Mouse (Mus musculus) heart, adult 18-20 months (tissue): ENCODE measurements at regions not wholly inside any gene's neighbourhood (a gene's known extent, or its start where the extent isn't known, plus 50 kb on each side); places are given as distances from the start of the nearest gene placed in this dataset.
A peak's percentile ranks its signal among the peaks of the same experiment; 100 is the strongest.
"Not testable (repeated sequence)": the region's sequence is repeated elsewhere in the genome, so short reads cannot be mapped to it uniquely, and the experiment has no call there.

Experiments
- DNase-seq, 2 experiments: peaks; one replicate each; pipeline ENCODE4 v3.0.0; 2021 to 2022; ENCODE audit warnings: mixed read lengths in 1 of 2

GRCm38 (mm10) chr13:18651658-18652057, 65.4 kb upstream of the Vps41 start:
- DNase-seq, result no peak

DNA sequence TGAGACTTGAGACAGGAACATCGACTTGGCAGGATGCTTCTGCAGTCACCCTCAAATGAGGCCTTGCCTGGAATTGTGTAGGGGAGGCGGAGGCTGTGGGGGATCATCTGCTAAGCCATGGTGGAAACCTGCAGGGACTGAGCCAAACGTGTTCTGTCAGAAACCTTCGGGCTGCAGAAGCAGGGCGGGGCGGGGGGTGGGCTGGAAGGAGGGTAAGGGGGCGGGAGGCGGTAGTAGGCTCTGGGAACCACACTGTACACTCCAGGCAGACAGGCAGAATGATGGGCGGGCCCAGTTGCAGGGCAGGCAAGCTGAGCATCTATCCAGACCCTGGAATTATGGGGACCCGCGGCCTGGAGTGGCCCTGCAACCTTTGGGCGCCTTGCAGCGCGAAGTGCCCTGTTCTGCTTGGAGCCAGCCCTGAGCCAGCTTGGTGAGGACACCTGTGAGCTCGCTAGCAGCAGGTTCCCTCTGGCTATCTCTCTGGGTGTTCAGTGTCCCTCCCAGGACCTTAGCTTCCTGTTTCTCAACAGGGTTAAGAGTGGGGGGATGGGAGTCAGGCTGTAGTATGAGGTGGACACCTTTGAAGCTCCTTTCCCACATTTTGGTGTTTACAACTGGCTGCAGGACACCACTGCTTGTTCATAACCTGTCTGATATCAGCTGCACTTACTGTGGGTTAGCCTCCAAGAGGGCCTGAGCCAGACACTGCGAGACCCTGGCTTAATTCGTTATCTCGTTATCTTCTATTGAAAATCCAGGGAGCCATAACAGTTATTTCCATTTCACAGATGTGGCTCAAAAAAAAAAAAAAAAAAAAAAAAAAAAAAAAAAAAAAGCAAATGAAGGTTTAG, 102.1 kb upstream of the Vps41 start:
- DNase-seq, result no peak

DNA sequence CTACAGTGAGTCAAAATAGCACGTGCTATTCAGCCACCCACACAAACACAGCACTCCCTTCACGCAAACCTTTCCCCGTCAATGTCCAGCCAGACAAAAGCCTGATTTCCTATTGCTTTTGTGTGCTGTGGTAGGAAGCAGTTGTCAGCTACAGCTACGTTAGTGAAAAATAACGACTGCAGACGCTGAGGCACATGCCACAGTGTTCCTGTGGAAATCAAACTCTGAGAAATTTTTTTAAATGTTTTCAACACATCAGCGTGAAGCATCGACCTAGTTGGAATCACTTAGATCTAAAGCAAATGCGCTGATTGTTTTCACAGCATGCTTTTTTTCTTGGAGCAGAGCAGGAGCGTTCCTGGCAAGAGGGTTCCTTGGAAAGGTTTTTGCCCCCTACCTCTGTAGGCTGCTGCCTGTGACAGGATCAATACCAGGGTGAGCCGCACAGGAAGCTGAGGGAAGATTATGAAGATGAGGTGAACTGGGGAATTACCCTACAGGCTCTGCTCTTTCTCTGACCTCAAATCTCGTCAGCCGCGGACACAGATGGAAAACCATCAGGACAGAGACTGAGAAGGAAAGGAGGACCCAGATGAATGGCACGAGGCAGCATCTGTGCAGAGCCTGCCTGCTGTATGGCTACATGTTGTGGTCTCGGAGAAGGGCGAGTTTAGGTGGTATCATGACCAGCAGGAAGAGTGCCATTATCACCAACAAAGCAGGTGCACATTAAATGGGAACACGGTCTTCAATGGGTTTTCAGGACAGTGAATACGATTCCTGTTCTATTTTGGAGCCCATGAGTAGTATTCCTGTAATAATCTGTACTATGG, 136.2 kb upstream of the Vps41 start:
- DNase-seq, result no peak

GRCm38 (mm10) chr13:18576016-18576415, 141.1 kb upstream of the Vps41 start:
- DNase-seq, result no peak

DNA sequence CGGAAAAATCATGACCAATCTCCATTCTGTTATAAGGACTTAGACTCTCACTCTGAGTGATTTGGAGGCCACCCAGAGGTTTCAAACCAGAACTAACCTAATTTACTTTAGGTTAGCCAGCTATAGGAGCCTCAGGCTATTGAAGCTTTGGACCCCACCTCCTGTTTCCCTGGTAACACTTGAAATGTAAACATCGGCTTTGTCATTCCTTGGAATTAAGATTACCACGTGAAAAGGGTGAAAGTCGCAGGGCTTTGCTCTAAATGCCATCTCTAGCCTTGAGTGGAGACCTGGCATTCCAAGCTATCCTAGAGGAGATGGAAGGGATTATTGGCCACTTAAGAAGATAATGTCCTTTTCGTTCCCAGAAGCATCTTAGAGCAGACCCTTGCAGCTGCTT, 141.5 kb upstream of the Vps41 start:
- DNase-seq, result no peak

DNA sequence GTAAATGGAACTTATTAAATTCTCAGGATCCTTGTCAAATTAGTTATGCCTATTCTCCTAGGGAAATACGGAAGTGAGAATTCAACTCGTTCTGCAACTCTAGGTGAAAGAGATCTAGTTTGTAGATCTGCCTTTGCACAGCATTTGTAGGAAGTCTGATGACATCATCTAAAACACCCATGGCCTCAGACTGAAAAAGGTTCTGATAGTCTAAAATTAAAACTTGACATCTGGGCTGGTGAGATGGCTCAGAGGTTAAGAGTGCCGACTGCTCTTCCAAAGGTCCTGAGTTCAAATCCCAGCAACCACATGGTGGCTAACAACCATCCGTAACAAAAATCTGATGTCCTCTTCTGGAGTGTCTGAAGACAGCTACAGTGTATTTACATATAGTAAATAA, 144.5 kb upstream of the Pou6f2 start:
- not testable (repeated sequence) for DNase-seq

DNA sequence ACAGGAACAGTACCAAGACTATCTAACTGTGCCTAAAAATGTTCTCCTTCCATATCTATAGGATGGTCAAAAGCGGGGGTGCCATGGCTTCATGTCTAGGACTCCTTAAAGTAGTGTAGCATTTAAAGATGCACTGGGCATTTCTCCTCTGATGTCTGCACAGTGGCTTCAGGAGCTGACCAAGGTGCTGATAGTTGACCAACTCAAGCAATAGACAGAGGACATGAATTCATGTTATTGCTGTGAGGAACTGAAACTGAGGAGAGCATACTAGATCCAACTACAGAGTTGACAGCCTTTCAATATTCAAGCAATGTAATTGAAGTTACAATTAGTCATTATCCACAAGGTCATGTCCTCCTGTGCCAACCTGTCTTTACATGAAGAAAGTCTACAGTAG, 133.0 kb upstream of the Pou6f2 start:
- peak in 1 of 2 experiments; percentile 1 for DNase-seq

DNA sequence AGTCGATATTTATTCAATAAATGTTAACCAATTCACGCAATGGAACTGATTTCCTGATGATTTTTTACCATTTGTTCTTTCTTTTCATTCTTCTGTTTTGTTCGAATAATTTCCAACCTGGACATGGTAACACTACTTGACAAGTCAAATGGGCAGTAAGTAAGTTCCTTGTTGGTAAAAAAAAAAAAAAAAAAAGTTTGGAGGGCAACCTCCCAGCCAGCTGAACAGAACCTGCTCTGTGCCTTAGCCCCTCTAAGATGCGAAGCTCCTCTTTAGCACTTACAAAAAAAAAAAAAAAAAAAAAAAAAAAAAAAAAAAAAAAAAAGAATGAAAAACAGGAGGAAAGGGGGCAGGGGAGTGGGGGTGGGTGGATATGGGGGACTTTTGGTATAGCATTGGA, 100.7 kb upstream of the Pou6f2 start:
- DNase-seq, result no peak

- no peak for DNase-seq
Observed at GRCm38 (mm10) chr13:18497582-18498157, 100.2 kb upstream of the Pou6f2 start.

GRCm38 (mm10) chr13:18495021-18495811, 97.7 kb upstream of the Pou6f2 start:
- no peak for DNase-seq

DNA sequence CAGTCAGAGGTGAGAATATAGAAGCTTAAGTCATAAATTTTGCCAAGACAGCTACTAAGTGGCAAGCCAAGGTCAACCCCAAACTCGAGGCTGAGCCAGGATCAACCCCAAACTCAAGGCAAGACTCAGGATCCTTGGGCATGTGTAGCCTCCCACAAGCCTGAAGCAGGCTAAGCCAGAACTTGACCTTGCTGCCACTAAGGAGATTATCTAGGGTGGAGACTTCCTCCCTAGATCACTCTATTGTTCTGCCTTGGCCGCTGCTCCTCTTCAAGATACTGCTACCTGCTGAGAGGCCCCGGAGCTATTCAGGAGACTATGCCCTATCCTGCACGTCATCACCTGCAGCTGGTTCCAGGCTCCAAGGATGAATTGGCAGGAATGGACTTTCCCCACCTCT, 88.3 kb upstream of the Pou6f2 start:
- not testable (repeated sequence) for DNase-seq

- no peak for DNase-seq
Observed at GRCm38 (mm10) chr13:18485080-18485479, 87.6 kb upstream of the Pou6f2 start.

DNA sequence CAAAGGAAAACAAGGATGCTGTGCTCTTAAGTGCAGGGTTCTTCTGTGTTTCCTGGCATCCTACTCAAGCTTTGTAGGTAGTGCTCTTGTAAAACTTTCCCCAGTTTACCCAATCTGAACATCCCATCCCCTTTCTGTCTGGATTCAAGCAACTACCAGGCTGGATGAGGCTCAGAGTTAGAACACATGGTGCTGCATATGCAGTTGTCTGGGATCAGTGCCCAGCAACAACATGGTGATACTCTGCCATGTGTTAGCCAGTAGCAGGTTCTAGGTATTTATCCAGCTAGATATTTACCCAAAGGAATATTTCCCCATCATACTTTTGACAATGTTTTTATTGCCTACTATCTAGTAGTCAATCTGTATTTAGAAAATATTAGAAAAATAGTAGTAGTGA, 78.8 kb upstream of the Pou6f2 start:
- DNase-seq, result no peak

- no peak for DNase-seq
Observed at GRCm38 (mm10) chr13:18471534-18471933, 74.0 kb upstream of the Pou6f2 start.

GRCm38 (mm10) chr13:18465921-18466320, 68.4 kb upstream of the Pou6f2 start:
- no peak for DNase-seq

DNA sequence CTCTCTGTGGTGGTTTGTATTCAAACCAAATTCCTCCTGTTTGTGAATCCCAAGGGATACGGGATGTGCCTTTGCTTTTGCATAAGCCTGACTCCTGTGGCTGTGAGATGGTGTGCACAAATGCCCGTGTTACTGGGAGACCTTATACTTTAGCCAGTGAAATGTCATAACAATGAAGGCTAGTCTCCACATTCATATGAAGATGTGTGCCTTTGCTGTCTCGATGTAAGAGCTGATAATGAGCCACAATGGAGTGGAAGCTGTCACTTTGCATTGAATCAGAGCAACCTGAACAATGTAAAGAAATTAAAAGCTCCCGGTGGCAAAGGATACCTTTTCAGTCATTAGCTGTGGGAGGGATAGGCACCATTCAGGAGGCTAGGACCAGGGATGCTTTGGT, 64.7 kb upstream of the Pou6f2 start:
- no peak for DNase-seq

GRCm38 (mm10) chr13:18457337-18458236, 60.1 kb upstream of the Pou6f2 start:
- no peak for DNase-seq
